Mouse (Mus musculus): ENCODE data around the gene Zfand3. TPM values are rescaled to one million over a fixed set of nuclear protein-coding genes. Genes with fewer than 3 reads are reported as not detected.

Gene Zfand3
- polyA plus RNA-seq, 1 experiment from 2014 or later, result 57.4 TPM

DNA sequence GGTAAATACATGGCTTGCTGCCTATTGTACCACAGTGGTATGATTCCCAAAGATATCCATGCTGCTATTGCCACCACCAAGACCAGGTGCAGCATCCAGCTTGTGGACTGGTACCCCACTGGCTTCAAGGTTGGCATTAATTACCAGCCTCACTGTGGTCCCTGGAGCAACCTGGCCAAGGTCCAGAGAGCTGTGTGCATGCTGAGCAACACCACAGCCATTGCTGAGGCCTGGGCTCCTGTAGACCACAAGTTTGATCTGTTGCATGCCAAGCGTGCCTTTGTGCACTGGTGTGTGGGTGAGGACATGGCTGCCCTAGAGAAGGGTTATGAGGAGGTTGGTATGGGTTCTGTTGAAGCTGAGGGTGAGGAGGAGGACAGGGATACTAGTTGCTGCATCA lies 173.9 kb downstream of the Zfand3 start:
- H3K4me3 ChIP-seq (ENCODE audit: low read length), result no peak overlapping the region
- H3K27ac ChIP-seq (ENCODE audit: low read length), result no peak overlapping the region
- no peak for ATAC-seq (ENCODE audit: low read depth)
- H3K9ac ChIP-seq (ENCODE audit: low read length), result no peak overlapping the region
- H3K4me1 ChIP-seq (replicated peaks; ENCODE audit: control insufficient read depth, insufficient read depth, low read length), result 0 out of 2 replicates have a peak, but pooled peaks cover 3% of the 10 kb centered on the region
- no peaks in the 10 kb centered on the region for H3K36me3 ChIP-seq (ENCODE audit: control insufficient read depth, insufficient read depth, low read length)
- H3K27me3 ChIP-seq (ENCODE audit: control insufficient read depth, insufficient read depth, low read depth, low read length), result no peaks in the 10 kb centered on the region
- H3K4me2 ChIP-seq (ENCODE audit: low read depth, low read length), result no peak overlapping the region
- WGBS, result 87% methylated on average over 1 of the region's 1 CpGs
- H3K9me3 ChIP-seq (ENCODE audit: control insufficient read depth, low read length), result no peaks in the 10 kb centered on the region

DNA sequence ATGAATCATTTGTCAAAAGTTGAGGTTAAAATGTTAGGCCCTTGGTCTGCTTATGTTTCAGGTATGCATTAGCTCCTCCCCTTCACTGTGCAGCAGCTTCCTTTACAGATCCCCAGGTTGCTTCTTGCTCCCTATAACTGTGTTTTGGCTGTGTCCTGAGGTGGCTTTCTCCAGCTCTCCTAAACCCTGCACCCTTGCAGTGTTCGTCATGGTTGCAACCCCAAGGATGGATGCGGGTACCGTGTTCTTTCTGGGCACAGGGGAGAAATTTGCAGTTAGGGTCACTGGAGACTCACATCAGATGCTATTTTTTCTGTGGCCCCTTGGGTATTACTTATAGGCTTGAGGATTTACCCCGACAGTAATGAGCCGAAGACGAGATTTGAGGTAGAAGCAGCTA lies 175.7 kb downstream of the Zfand3 start:
- Histone ChIP-seq H3K36me3 (ENCODE audit: control insufficient read depth, insufficient read depth, low read length) (no peaks in the 10 kb centered on the region), H3K4me2 (ENCODE audit: low read depth, low read length) (no peak overlapping the region), H3K27me3 (ENCODE audit: control insufficient read depth, insufficient read depth, low read depth, low read length) (no peaks in the 10 kb centered on the region), H3K4me1 (replicated peaks; ENCODE audit: control insufficient read depth, insufficient read depth, low read length) (0 out of 2 replicates have a peak, but pooled peaks cover 3% of the 10 kb centered on the region), H3K9ac (ENCODE audit: low read length) (no peak overlapping the region), H3K4me3 (ENCODE audit: low read length) (no peak overlapping the region), H3K27ac (ENCODE audit: low read length) (no peak overlapping the region), H3K9me3 (ENCODE audit: control insufficient read depth, low read length) (no peaks in the 10 kb centered on the region)
- no peak for ATAC-seq (ENCODE audit: low read depth)
- 94% methylated on average over 6 of the region's 6 CpGs for WGBS

DNA sequence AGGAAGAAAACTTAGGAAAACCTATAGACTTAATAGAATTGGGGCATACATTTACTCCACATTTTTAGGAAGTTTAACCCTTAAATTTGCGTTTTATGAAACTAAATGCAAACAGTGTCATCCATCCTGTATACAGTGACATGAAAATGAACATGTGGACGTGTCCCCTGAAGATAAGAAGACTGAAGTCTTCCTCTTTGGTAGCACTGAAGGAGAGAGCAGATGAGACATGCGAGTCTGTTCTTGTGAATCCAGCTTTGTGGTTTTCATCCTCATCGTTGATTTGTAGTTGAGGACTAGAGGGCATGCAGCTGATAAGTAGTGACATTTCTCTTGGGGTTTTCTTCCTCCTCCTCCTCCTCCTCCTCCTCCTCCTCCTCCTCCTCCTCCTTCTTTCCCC lies 177.0 kb downstream of the Zfand3 start:
- Histone ChIP-seq H3K4me1 (replicated peaks; ENCODE audit: control insufficient read depth, insufficient read depth, low read length) (0 out of 2 replicates have a peak, but pooled peaks cover 3% of the 10 kb centered on the region), H3K27me3 (ENCODE audit: control insufficient read depth, insufficient read depth, low read depth, low read length) (no peaks in the 10 kb centered on the region), H3K27ac (ENCODE audit: low read length) (no peak overlapping the region), H3K4me2 (ENCODE audit: low read depth, low read length) (no peak overlapping the region), H3K9ac (ENCODE audit: low read length) (no peak overlapping the region), H3K36me3 (ENCODE audit: control insufficient read depth, insufficient read depth, low read length) (no peaks in the 10 kb centered on the region), H3K4me3 (ENCODE audit: low read length) (no peak overlapping the region), H3K9me3 (ENCODE audit: control insufficient read depth, low read length) (no peaks in the 10 kb centered on the region)
- WGBS, result 70% methylated on average over 4 of the region's 4 CpGs
- no peak for ATAC-seq (ENCODE audit: low read depth)

DNA sequence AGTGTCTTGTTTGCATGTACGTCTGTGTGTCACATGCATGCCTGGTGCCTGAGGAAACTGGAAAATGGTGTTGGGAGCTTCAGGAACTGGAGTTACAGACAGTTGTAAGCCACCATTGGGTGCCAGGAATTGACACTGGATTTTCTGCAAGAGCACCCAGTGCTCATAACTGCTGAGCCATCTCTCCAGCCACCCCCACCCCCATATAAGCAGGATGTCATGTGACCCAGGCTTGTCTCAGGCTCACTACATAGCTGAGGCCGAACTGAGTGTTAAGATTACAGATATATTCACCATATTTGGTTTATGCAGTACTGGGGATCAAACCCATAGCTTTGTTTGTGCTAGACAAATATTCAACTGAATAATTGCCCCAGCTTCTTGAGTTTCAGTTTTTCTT lies 177.5 kb downstream of the Zfand3 start:
- H3K9me3 ChIP-seq (ENCODE audit: control insufficient read depth, low read length), result no peaks in the 10 kb centered on the region

DNA sequence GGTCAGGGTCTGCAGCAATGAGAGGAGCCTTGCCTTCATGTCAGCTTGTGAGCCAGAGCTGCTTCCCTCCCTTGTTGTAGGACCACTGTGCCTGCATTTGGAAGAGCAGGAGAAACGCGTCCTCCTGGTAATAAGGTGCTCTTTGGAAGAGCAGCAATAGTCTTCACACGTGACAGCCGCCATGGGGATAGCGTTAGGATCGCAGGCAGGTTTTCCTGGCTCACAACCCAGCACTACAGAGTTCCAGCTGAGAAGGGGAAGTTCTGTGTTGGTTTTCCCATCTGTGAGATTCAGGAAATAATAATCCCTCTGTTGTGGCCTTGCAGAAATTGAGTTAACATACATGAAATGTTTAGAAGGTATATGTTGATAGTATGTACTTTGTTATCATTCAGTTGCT lies 179.0 kb downstream of the Zfand3 start:
- Histone ChIP-seq H3K4me1 (replicated peaks; ENCODE audit: control insufficient read depth, insufficient read depth, low read length) (peaks cover 5% of the 10 kb centered on the region; the same call in 1 of the 2 replicates), H3K27ac (ENCODE audit: low read length) (no peak overlapping the region), H3K36me3 (ENCODE audit: control insufficient read depth, insufficient read depth, low read length) (no peaks in the 10 kb centered on the region), H3K4me3 (ENCODE audit: low read length) (no peak overlapping the region), H3K27me3 (ENCODE audit: control insufficient read depth, insufficient read depth, low read depth, low read length) (no peaks in the 10 kb centered on the region), H3K9me3 (ENCODE audit: control insufficient read depth, low read length) (no peaks in the 10 kb centered on the region), H3K9ac (ENCODE audit: low read length) (no peak overlapping the region), H3K4me2 (ENCODE audit: low read depth, low read length) (no peak overlapping the region)
- WGBS, result 91% methylated on average over 6 of the region's 6 CpGs
- no peak for ATAC-seq (ENCODE audit: low read depth)

More for the DNA sequence above, 177.5 kb downstream of the Zfand3 start:
- Histone ChIP-seq H3K36me3 (ENCODE audit: control insufficient read depth, insufficient read depth, low read length) (no peaks in the 10 kb centered on the region), H3K4me3 (ENCODE audit: low read length) (no peak overlapping the region), H3K4me2 (ENCODE audit: low read depth, low read length) (no peak overlapping the region), H3K9ac (ENCODE audit: low read length) (no peak overlapping the region), H3K27ac (ENCODE audit: low read length) (no peak overlapping the region), H3K27me3 (ENCODE audit: control insufficient read depth, insufficient read depth, low read depth, low read length) (no peaks in the 10 kb centered on the region), H3K4me1 (replicated peaks; ENCODE audit: control insufficient read depth, insufficient read depth, low read length) (0 out of 2 replicates have a peak, but pooled peaks cover 3% of the 10 kb centered on the region)
- WGBS, result 49% methylated on average over 2 of the region's 2 CpGs
- ATAC-seq (ENCODE audit: low read depth), result no peak

DNA sequence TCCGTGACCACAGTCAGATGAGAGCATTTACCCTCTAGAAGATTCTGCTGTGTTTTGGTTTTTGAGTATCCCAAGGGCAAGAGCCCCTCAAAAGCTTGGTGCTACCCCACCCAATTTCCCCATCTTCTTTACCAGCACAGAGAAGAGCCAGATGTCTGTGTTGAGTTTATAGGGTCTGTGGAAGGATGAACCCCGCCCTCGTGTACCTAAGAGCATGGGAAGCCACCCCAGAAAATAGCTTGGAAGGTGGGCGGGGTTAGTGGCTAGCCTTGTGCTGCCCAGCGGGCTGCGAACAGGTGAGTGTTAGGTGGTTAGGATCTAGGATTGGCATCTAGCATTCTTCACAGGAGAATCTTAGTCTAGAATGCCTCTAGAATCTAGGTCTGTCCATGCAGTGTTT lies 182.6 kb downstream of the Zfand3 start:
- no peak overlapping the region for H3K4me3 ChIP-seq (ENCODE audit: low read length)
- no peak overlapping the region for H3K9ac ChIP-seq (ENCODE audit: low read length)
- H3K9me3 ChIP-seq (ENCODE audit: control insufficient read depth, low read length), result no peaks in the 10 kb centered on the region
- no peak overlapping the region for H3K27ac ChIP-seq (ENCODE audit: low read length)
- no peak for ATAC-seq (ENCODE audit: low read depth)
- no peaks in the 10 kb centered on the region for H3K27me3 ChIP-seq (ENCODE audit: control insufficient read depth, insufficient read depth, low read depth, low read length)
- H3K36me3 ChIP-seq (ENCODE audit: control insufficient read depth, insufficient read depth, low read length), result no peaks in the 10 kb centered on the region
- WGBS, result 85% methylated on average over 6 of the region's 6 CpGs
- no peak overlapping the region for H3K4me2 ChIP-seq (ENCODE audit: low read depth, low read length)
- H3K4me1 ChIP-seq (replicated peaks; ENCODE audit: control insufficient read depth, insufficient read depth, low read length), result peaks cover 3% of the 10 kb centered on the region; the same call in 1 of the 2 replicates

DNA sequence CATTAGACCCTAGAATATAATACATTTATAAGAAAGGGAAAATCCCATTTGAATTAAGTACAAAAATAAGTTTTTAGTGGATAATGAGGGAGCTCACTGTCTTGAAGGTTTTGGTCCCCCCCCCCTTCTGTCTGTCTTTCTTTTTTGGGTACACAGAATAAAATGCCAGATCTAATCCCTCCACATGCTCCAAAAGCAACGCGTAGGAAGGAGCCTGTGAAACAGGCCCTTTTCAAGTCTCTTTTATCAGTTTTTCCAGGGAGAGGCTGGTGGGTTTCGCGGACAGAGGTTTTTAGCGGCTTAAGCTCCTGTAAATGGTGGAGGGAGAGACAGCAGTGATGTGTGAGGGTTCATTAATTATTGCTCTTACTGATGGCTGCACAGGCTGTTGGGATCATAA lies 183.0 kb downstream of the Zfand3 start:
- Histone ChIP-seq H3K27ac (ENCODE audit: low read length) (no peak overlapping the region), H3K4me2 (ENCODE audit: low read depth, low read length) (no peak overlapping the region), H3K9ac (ENCODE audit: low read length) (no peak overlapping the region), H3K27me3 (ENCODE audit: control insufficient read depth, insufficient read depth, low read depth, low read length) (no peaks in the 10 kb centered on the region), H3K4me3 (ENCODE audit: low read length) (no peak overlapping the region), H3K4me1 (replicated peaks; ENCODE audit: control insufficient read depth, insufficient read depth, low read length) (peaks cover 2% of the 10 kb centered on the region; the same call in 1 of the 2 replicates), H3K9me3 (ENCODE audit: control insufficient read depth, low read length) (no peaks in the 10 kb centered on the region), H3K36me3 (ENCODE audit: control insufficient read depth, insufficient read depth, low read length) (no peaks in the 10 kb centered on the region)
- no peak for ATAC-seq (ENCODE audit: low read depth)
- WGBS, result 57% methylated on average over 5 of the region's 5 CpGs

DNA sequence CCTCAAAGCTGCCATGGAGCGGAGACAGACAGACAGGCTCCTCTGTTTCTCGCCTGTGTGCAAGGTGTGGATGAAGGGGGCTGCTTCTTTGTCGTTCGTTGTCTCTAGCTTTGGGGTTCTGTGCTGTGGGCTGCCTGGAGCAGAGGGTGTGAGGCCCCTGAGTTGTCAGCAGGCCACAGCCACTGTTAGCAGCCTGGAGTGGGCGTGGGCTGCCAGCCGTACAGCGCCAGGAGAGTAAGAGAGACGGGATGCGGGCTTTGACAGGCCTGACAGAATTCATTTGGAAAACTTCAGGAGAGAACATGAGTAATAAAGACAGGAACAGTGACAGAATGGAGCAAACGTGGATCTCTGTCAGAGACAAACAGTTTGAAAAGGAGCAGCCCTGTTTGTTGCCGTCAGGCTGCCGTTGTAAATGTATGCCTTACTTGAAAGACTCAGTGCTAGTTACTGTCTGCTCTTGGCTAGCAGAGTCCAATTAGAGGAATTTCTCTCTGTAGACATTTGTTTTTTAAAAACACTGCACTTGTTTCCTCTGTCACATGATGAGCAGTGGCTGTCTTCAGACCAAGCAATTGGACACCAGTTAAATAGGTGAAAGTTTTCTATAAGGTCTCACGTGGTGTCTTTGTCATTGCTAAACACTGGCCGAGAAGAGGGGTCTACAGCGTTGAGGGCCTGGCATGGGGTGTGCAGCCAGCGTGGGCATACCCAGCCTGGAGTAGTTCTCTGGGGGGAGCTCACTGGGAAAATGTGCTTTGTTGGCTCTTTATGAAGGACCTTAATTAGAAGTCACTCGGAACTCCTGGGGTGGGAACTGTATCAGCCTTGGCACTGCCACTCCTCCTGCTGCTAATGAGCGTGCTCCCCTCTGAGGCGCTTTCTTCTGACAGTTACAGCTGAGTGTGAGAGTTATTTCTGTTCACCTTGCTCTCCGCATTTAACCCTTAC lies 183.8 kb downstream of the Zfand3 start:
- H3K9ac ChIP-seq (ENCODE audit: low read length), result no peak overlapping the region
- H3K4me1 ChIP-seq (replicated peaks; ENCODE audit: control insufficient read depth, insufficient read depth, low read length), result peaks cover 2% of the 10 kb centered on the region; the same call in 1 of the 2 replicates
- H3K4me2 ChIP-seq (ENCODE audit: low read depth, low read length), result no peak overlapping the region
- no peaks in the 10 kb centered on the region for H3K36me3 ChIP-seq (ENCODE audit: control insufficient read depth, insufficient read depth, low read length)
- H3K9me3 ChIP-seq (ENCODE audit: control insufficient read depth, low read length), result no peaks in the 10 kb centered on the region
- no peak overlapping the region for H3K4me3 ChIP-seq (ENCODE audit: low read length)
- no peak overlapping the region for H3K27ac ChIP-seq (ENCODE audit: low read length)
- 47% methylated on average over 20 of the region's 20 CpGs for WGBS
- peak; percentile 47; the same call in 1 of the 2 replicates for ATAC-seq (ENCODE audit: low read depth)
- H3K27me3 ChIP-seq (ENCODE audit: control insufficient read depth, insufficient read depth, low read depth, low read length), result no peaks in the 10 kb centered on the region

DNA sequence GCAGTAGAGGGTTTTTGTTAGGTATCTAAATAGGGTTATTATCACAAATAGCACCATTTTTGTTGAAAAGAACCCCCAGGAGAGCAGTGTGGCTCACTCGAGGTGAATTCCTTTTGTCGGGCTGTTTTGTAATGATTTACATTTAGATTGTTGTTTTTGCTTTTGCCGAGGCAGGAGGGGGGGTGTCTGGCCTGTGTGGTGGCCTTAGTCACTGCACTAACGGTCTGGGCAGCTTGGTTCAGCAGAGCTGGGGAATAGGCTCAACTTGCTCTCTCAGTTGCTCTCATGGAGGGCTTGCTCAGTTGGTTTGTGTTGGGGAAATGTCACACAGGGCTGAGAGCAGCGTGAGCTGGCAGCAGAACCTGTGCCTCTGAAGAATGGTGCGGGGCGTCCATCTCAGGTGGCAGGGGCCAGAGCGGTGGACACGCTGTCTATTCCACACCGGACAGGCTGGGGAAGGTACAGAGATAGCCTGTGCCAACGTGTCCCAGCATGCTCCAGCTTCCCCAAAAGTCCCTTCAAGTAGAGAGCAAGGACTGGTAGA lies 186.6 kb downstream of the Zfand3 start:
- peaks cover 7% of the 10 kb centered on the region for H3K4me1 ChIP-seq (replicated peaks; ENCODE audit: control insufficient read depth, insufficient read depth, low read length)

More for the DNA sequence above, 186.6 kb downstream of the Zfand3 start:
- Histone ChIP-seq H3K4me3 (ENCODE audit: low read length) (no peak overlapping the region), H3K9ac (ENCODE audit: low read length) (no peak overlapping the region), H3K27ac (ENCODE audit: low read length) (no peak overlapping the region), H3K36me3 (ENCODE audit: control insufficient read depth, insufficient read depth, low read length) (no peaks in the 10 kb centered on the region), H3K9me3 (ENCODE audit: control insufficient read depth, low read length) (no peaks in the 10 kb centered on the region), H3K27me3 (ENCODE audit: control insufficient read depth, insufficient read depth, low read depth, low read length) (no peaks in the 10 kb centered on the region), H3K4me2 (ENCODE audit: low read depth, low read length) (no peak overlapping the region)
- no peak for ATAC-seq (ENCODE audit: low read depth)
- WGBS, result 76% methylated on average over 11 of the region's 11 CpGs

All from lung, embryonic 16.5 days (tissue).